Mouse (Mus musculus) left cerebral cortex, postnatal 36 days (tissue): ENCODE measurements around the gene Tbc1d1. TPM values are rescaled to one million over a fixed set of nuclear protein-coding genes. Genes with fewer than 3 reads are reported as not detected.

Source experiments
- DNase-seq, 2 experiments: peaks; one replicate each; pipeline ENCODE4 v3.0.0; 2021 to 2022; ENCODE audit warnings: low spot score in 2 of 2, mixed read lengths in 1 of 2
- intact Hi-C: fragments of 180-260 bp; cut with DNase I; formaldehyde crosslinking; loops from one replicate; pipeline ENCODE4 v1.15.1; 2025
- total RNA-seq, 2 experiments: library from RNA; stranded (reverse); gene quantifications; 2 replicates each; pipeline ENCODE4 v1.2.3; 2021

Gene Tbc1d1
- total RNA-seq, 2 experiments from 2014 or later: 15.6 to 19.5 TPM

GRCm38 (mm10) chr5:64232872-64233271 lies 76.8 kb downstream of the Tbc1d1 start:
- DNase-seq: no peak
- intact Hi-C loops: no loop called here

GRCm38 (mm10) chr5:64234269-64234985 lies 78.3 kb downstream of the Tbc1d1 start:
- intact Hi-C loops: no loop called here
- DNase-seq: no peak

GRCm38 (mm10) chr5:64235250-64235649 lies 79.1 kb downstream of the Tbc1d1 start:
- no peak for DNase-seq
- intact Hi-C loops: no loop called here

GRCm38 (mm10) chr5:64236561-64236960 lies 80.5 kb downstream of the Tbc1d1 start:
- DNase-seq: no peak
- intact Hi-C loops: no loop called here

- intact Hi-C loops: no loop called here
- no peak for DNase-seq
These were observed 81.2 kb downstream of the Tbc1d1 start for GRCm38 (mm10) chr5:64237263-64237662.

GRCm38 (mm10) chr5:64237693-64238092 lies 81.6 kb downstream of the Tbc1d1 start:
- intact Hi-C loops: no loop called here
- DNase-seq: no peak

- DNase-seq: no peak
- intact Hi-C loops: no loop called here
These were observed 83.0 kb downstream of the Tbc1d1 start for GRCm38 (mm10) chr5:64238894-64239652.

- no peak for DNase-seq
- intact Hi-C loops: no loop called here
These were observed 85.0 kb downstream of the Tbc1d1 start for GRCm38 (mm10) chr5:64240941-64241682.

- no peak for DNase-seq
- intact Hi-C loops: no loop called here
These were observed 85.8 kb downstream of the Tbc1d1 start for GRCm38 (mm10) chr5:64241867-64242266.

GRCm38 (mm10) chr5:64242795-64243455 lies 86.8 kb downstream of the Tbc1d1 start:
- intact Hi-C loops: no loop called here
- no peak for DNase-seq

- DNase-seq: no peak
- intact Hi-C loops: no loop called here
These were observed 87.6 kb downstream of the Tbc1d1 start for GRCm38 (mm10) chr5:64243666-64244065.

- DNase-seq: no peak
- intact Hi-C loops: no loop called here
These were observed 88.2 kb downstream of the Tbc1d1 start for GRCm38 (mm10) chr5:64244283-64244682.

- intact Hi-C loops: no loop called here
- DNase-seq: no peak
These were observed 88.6 kb downstream of the Tbc1d1 start for GRCm38 (mm10) chr5:64244745-64245144.

- no peak for DNase-seq
- intact Hi-C loops: no loop called here
These were observed 95.3 kb downstream of the Tbc1d1 start for GRCm38 (mm10) chr5:64251435-64251834.

- DNase-seq: no peak
- intact Hi-C loops: no loop called here
These were observed 98.2 kb downstream of the Tbc1d1 start for GRCm38 (mm10) chr5:64254278-64254677.

- no peak for DNase-seq
- intact Hi-C loops: no loop called here
These were observed 98.9 kb downstream of the Tbc1d1 start for GRCm38 (mm10) chr5:64254988-64255387.

- intact Hi-C loops: no loop called here
- DNase-seq: no peak
These were observed 107.2 kb downstream of the Tbc1d1 start for GRCm38 (mm10) chr5:64263348-64263747.

GRCm38 (mm10) chr5:64263898-64264478 lies 107.9 kb downstream of the Tbc1d1 start:
- no peak for DNase-seq
- intact Hi-C loops: no loop called here

- intact Hi-C loops: loop anchor here (5.0 kb wide), 1 partner anchor 63 kb away; no protein-coding TSS in a partner anchor
- no peak for DNase-seq
These were observed 109.0 kb downstream of the Tbc1d1 start for GRCm38 (mm10) chr5:64265145-64265544.
